Mouse (Mus musculus) c-Kit-positive CD71-positive TER-119-negative erythroid progenitor cells, embryonic 14.5 days (primary cell): ENCODE data around the gene Trhr2.
"Not testable (repeated sequence)": the region's sequence is repeated elsewhere in the genome, so short reads cannot be mapped to it uniquely, and the experiment has no call there.

Source experiments
- DNase-seq: peaks from one replicate; pipeline ENCODE4 v3.0.0-alpha.2; 2013; ENCODE audit warnings: low read depth

Trhr2 gene

GRCm38 (mm10) chr8:122330446-122331133 lies 30.0 kb downstream of the Trhr2 start:
- DNase-seq: no peak

GRCm38 (mm10) chr8:122329553-122330239 lies 30.9 kb downstream of the Trhr2 start:
- no peak for DNase-seq

GRCm38 (mm10) chr8:122329072-122329471 lies 31.5 kb downstream of the Trhr2 start:
- no peak for DNase-seq

- no peak for DNase-seq
These were observed 34.4 kb downstream of the Trhr2 start for GRCm38 (mm10) chr8:122326114-122326542.

- DNase-seq: no peak
These were observed 35.4 kb downstream of the Trhr2 start for GRCm38 (mm10) chr8:122325196-122325595.

- DNase-seq: not testable (repeated sequence)
These were observed 36.6 kb downstream of the Trhr2 start for GRCm38 (mm10) chr8:122323951-122324402.

GRCm38 (mm10) chr8:122322792-122323191 lies 37.8 kb downstream of the Trhr2 start:
- no peak for DNase-seq

- no peak for DNase-seq
These were observed 38.4 kb downstream of the Trhr2 start for GRCm38 (mm10) chr8:122322126-122322525.

- peak; percentile 96 for DNase-seq
These were observed 39.1 kb downstream of the Trhr2 start for GRCm38 (mm10) chr8:122321455-122321921.

- DNase-seq: no peak
These were observed 40.0 kb downstream of the Trhr2 start for GRCm38 (mm10) chr8:122320541-122320940.

- no peak for DNase-seq
These were observed 40.9 kb downstream of the Trhr2 start for GRCm38 (mm10) chr8:122319708-122320075.

- DNase-seq: no peak
These were observed 41.4 kb downstream of the Trhr2 start for GRCm38 (mm10) chr8:122319045-122319707.

- no peak for DNase-seq
These were observed 42.5 kb downstream of the Trhr2 start for GRCm38 (mm10) chr8:122317918-122318475.

- no peak for DNase-seq
These were observed 44.1 kb downstream of the Trhr2 start for GRCm38 (mm10) chr8:122316402-122316801.

GRCm38 (mm10) chr8:122314899-122315496 lies 45.5 kb downstream of the Trhr2 start:
- DNase-seq: no peak

GRCm38 (mm10) chr8:122313310-122313709 lies 47.2 kb downstream of the Trhr2 start:
- DNase-seq: no peak

- DNase-seq: no peak
These were observed 48.0 kb downstream of the Trhr2 start for GRCm38 (mm10) chr8:122312553-122312952.

GRCm38 (mm10) chr8:122311115-122311514 lies 49.4 kb downstream of the Trhr2 start:
- no peak for DNase-seq

GRCm38 (mm10) chr8:122309272-122309671 lies 51.3 kb downstream of the Trhr2 start:
- DNase-seq: peak; percentile 78

GRCm38 (mm10) chr8:122307836-122308235 lies 52.7 kb downstream of the Trhr2 start:
- no peak for DNase-seq
